Mouse (Mus musculus) adipocyte (in vitro differentiated cells): ENCODE data around the gene Ttc23.
A peak's percentile ranks its signal among the peaks of the same experiment; 100 is the strongest.

Experiments
- DNase-seq: peaks from one replicate; pipeline ENCODE4 v3.0.0-alpha.2; 2016; ENCODE audit warnings: low spot score

Ttc23 gene

GRCm38 (mm10) chr7:67647277-67647676 is at the start of gene Ttc23:
Ttc23 (plus strand) TSS chr7:67647410.
- DNase-seq, result peak; percentile 79

- DNase-seq, result no peak
These were observed 49.2 kb upstream of the Ttc23 start for GRCm38 (mm10) chr7:67598050-67598449.

GRCm38 (mm10) chr7:67605114-67605513 is 42.1 kb upstream of the Ttc23 start:
- DNase-seq, result no peak

- no peak for DNase-seq
These were observed 41.0 kb upstream of the Ttc23 start for GRCm38 (mm10) chr7:67606250-67606649.

GRCm38 (mm10) chr7:67607669-67608347 is 39.4 kb upstream of the Ttc23 start:
- no peak for DNase-seq

- no peak for DNase-seq
These were observed 38.7 kb upstream of the Ttc23 start for GRCm38 (mm10) chr7:67608348-67609024.

GRCm38 (mm10) chr7:67613795-67614463 is 33.3 kb upstream of the Ttc23 start:
- DNase-seq, result no peak

GRCm38 (mm10) chr7:67614464-67614861 is 32.7 kb upstream of the Ttc23 start:
- no peak for DNase-seq

GRCm38 (mm10) chr7:67616890-67617289 is 30.3 kb upstream of the Ttc23 start:
- no peak for DNase-seq

- DNase-seq, result no peak
These were observed 29.6 kb upstream of the Ttc23 start for GRCm38 (mm10) chr7:67617646-67618045.

GRCm38 (mm10) chr7:67618316-67618715 is 28.9 kb upstream of the Ttc23 start:
- DNase-seq, result no peak

- DNase-seq, result peak; percentile 52
These were observed 27.4 kb upstream of the Ttc23 start for GRCm38 (mm10) chr7:67619836-67620235.

GRCm38 (mm10) chr7:67622151-67622550 is 25.1 kb upstream of the Ttc23 start:
- peak; percentile 67 for DNase-seq

GRCm38 (mm10) chr7:67626671-67627070 is 20.5 kb upstream of the Ttc23 start:
- DNase-seq, result no peak

- DNase-seq, result no peak
These were observed 17.5 kb upstream of the Ttc23 start for GRCm38 (mm10) chr7:67629681-67630080.

GRCm38 (mm10) chr7:67630817-67631216 is 16.4 kb upstream of the Ttc23 start:
- peak; percentile 85 for DNase-seq

- DNase-seq, result no peak
These were observed 14.8 kb upstream of the Ttc23 start for GRCm38 (mm10) chr7:67632380-67632779.

- no peak for DNase-seq
These were observed 13.0 kb upstream of the Ttc23 start for GRCm38 (mm10) chr7:67634210-67634609.

- DNase-seq, result no peak
These were observed 11.0 kb upstream of the Ttc23 start for GRCm38 (mm10) chr7:67636161-67636560.

- peak; percentile 68 for DNase-seq
These were observed 8.2 kb upstream of the Ttc23 start for GRCm38 (mm10) chr7:67639006-67639405.

- no peak for DNase-seq
These were observed 4.3 kb upstream of the Ttc23 start for GRCm38 (mm10) chr7:67642955-67643354.

GRCm38 (mm10) chr7:67644291-67644690 is 2.9 kb upstream of the Ttc23 start:
- no peak for DNase-seq
